Mouse (Mus musculus): ENCODE measurements around the gene Clec2d. TPM values are rescaled to one million over a fixed set of nuclear protein-coding genes. Genes with fewer than 3 reads are reported as not detected.

The Clec2d gene
- polyA plus RNA-seq, 1 experiment from 2014 or later, result 0.68 TPM

GRCm38 (mm10) chr6:129223611-129224010, 43.2 kb downstream of the Clec2d start:
- ATAC-seq (ENCODE audit: insufficient number of reproducible peaks, insufficient read depth, low FRiP score, low read depth), result no peak
- H3K27me3 ChIP-seq (ENCODE audit: control insufficient read depth, insufficient read depth, low read length), result no peaks in the 10 kb centered on the region
- no peak overlapping the region for H3K27ac ChIP-seq (ENCODE audit: low read length)
- no peaks in the 10 kb centered on the region for H3K9me3 ChIP-seq (ENCODE audit: control insufficient read depth, low read depth, low read length)
- H3K4me2 ChIP-seq (replicated peaks; ENCODE audit: low read depth, low read length), result no peak overlapping the region
- H3K4me3 ChIP-seq (ENCODE audit: low read depth, low read length), result no peak overlapping the region
- H3K9ac ChIP-seq (replicated peaks; ENCODE audit: low read depth, low read length), result no peak overlapping the region
- WGBS, result 66% methylated on average over 2 of the region's 2 CpGs
- H3K36me3 ChIP-seq (ENCODE audit: control insufficient read depth, insufficient read depth, low read length), result no peaks in the 10 kb centered on the region
- H3K4me1 ChIP-seq (ENCODE audit: control insufficient read depth, insufficient read depth, low read length), result no peaks in the 10 kb centered on the region

GRCm38 (mm10) chr6:129224090-129224489, 43.7 kb downstream of the Clec2d start:
- Histone ChIP-seq H3K4me2 (replicated peaks; ENCODE audit: low read depth, low read length) (no peak overlapping the region), H3K4me3 (ENCODE audit: low read depth, low read length) (no peak overlapping the region), H3K4me1 (ENCODE audit: control insufficient read depth, insufficient read depth, low read length) (no peaks in the 10 kb centered on the region), H3K9ac (replicated peaks; ENCODE audit: low read depth, low read length) (no peak overlapping the region), H3K27ac (ENCODE audit: low read length) (no peak overlapping the region), H3K36me3 (ENCODE audit: control insufficient read depth, insufficient read depth, low read length) (no peaks in the 10 kb centered on the region), H3K9me3 (ENCODE audit: control insufficient read depth, low read depth, low read length) (no peaks in the 10 kb centered on the region), H3K27me3 (ENCODE audit: control insufficient read depth, insufficient read depth, low read length) (no peaks in the 10 kb centered on the region)
- 79% methylated on average over 1 of the region's 1 CpGs for WGBS
- ATAC-seq (ENCODE audit: insufficient number of reproducible peaks, insufficient read depth, low FRiP score, low read depth), result no peak

- Histone ChIP-seq H3K36me3 (ENCODE audit: control insufficient read depth, insufficient read depth, low read length) (no peaks in the 10 kb centered on the region), H3K27ac (ENCODE audit: low read length) (no peak overlapping the region), H3K27me3 (ENCODE audit: control insufficient read depth, insufficient read depth, low read length) (no peaks in the 10 kb centered on the region), H3K4me2 (replicated peaks; ENCODE audit: low read depth, low read length) (no peak overlapping the region), H3K4me3 (ENCODE audit: low read depth, low read length) (no peak overlapping the region), H3K9ac (replicated peaks; ENCODE audit: low read depth, low read length) (no peak overlapping the region), H3K4me1 (ENCODE audit: control insufficient read depth, insufficient read depth, low read length) (no peaks in the 10 kb centered on the region), H3K9me3 (ENCODE audit: control insufficient read depth, low read depth, low read length) (no peaks in the 10 kb centered on the region)
- WGBS, result 66% methylated on average over 2 of the region's 2 CpGs
- no peak for ATAC-seq (ENCODE audit: insufficient number of reproducible peaks, insufficient read depth, low FRiP score, low read depth)
Measured at GRCm38 (mm10) chr6:129225078-129225477, 44.7 kb downstream of the Clec2d start.

GRCm38 (mm10) chr6:129228935-129229773, 48.7 kb downstream of the Clec2d start:
- Histone ChIP-seq H3K4me3 (ENCODE audit: low read depth, low read length) (no peak overlapping the region), H3K4me2 (replicated peaks; ENCODE audit: low read depth, low read length) (no peak overlapping the region), H3K27ac (ENCODE audit: low read length) (peak overlapping the region; percentile 94), H3K36me3 (ENCODE audit: control insufficient read depth, insufficient read depth, low read length) (no peaks in the 10 kb centered on the region), H3K4me1 (ENCODE audit: control insufficient read depth, insufficient read depth, low read length) (peaks cover 10% of the 10 kb centered on the region; the same call in 1 of the 2 replicates), H3K27me3 (ENCODE audit: control insufficient read depth, insufficient read depth, low read length) (no peaks in the 10 kb centered on the region), H3K9ac (replicated peaks; ENCODE audit: low read depth, low read length) (no peak overlapping the region), H3K9me3 (ENCODE audit: control insufficient read depth, low read depth, low read length) (no peaks in the 10 kb centered on the region)
- ATAC-seq (ENCODE audit: insufficient number of reproducible peaks, insufficient read depth, low FRiP score, low read depth), result no peak
- WGBS, result 28% methylated on average over 3 of the region's 3 CpGs

- Histone ChIP-seq H3K4me2 (replicated peaks; ENCODE audit: low read depth, low read length) (no peak overlapping the region), H3K27me3 (ENCODE audit: control insufficient read depth, insufficient read depth, low read length) (no peaks in the 10 kb centered on the region), H3K27ac (ENCODE audit: low read length) (peak overlapping the region; percentile 94), H3K36me3 (ENCODE audit: control insufficient read depth, insufficient read depth, low read length) (no peaks in the 10 kb centered on the region), H3K4me1 (ENCODE audit: control insufficient read depth, insufficient read depth, low read length) (peaks cover 10% of the 10 kb centered on the region; the same call in 1 of the 2 replicates), H3K9ac (replicated peaks; ENCODE audit: low read depth, low read length) (no peak overlapping the region), H3K4me3 (ENCODE audit: low read depth, low read length) (no peak overlapping the region), H3K9me3 (ENCODE audit: control insufficient read depth, low read depth, low read length) (no peaks in the 10 kb centered on the region)
- peak; percentile 66; the same call in 1 of the 2 replicates for ATAC-seq (ENCODE audit: insufficient number of reproducible peaks, insufficient read depth, low FRiP score, low read depth)
- 51% methylated on average over 3 of the region's 3 CpGs for WGBS
Measured at GRCm38 (mm10) chr6:129229774-129230578, 49.6 kb downstream of the Clec2d start.

- Histone ChIP-seq H3K36me3 (ENCODE audit: control insufficient read depth, insufficient read depth, low read length) (no peaks in the 10 kb centered on the region), H3K4me3 (ENCODE audit: low read depth, low read length) (no peak overlapping the region), H3K27me3 (ENCODE audit: control insufficient read depth, insufficient read depth, low read length) (no peaks in the 10 kb centered on the region), H3K4me1 (ENCODE audit: control insufficient read depth, insufficient read depth, low read length) (peaks cover 16% of the 10 kb centered on the region; the same call in 1 of the 2 replicates), H3K4me2 (replicated peaks; ENCODE audit: low read depth, low read length) (no peak overlapping the region), H3K9ac (replicated peaks; ENCODE audit: low read depth, low read length) (no peak overlapping the region), H3K27ac (ENCODE audit: low read length) (no peak overlapping the region; the same call in none of the 2 replicates), H3K9me3 (ENCODE audit: control insufficient read depth, low read depth, low read length) (no peaks in the 10 kb centered on the region)
- WGBS, result 80% methylated on average over 5 of the region's 5 CpGs
- no peak for ATAC-seq (ENCODE audit: insufficient number of reproducible peaks, insufficient read depth, low FRiP score, low read depth)
Measured at GRCm38 (mm10) chr6:129232005-129232841, 51.8 kb downstream of the Clec2d start.

- ATAC-seq (ENCODE audit: insufficient number of reproducible peaks, insufficient read depth, low FRiP score, low read depth), result no peak
- no peaks in the 10 kb centered on the region for H3K27me3 ChIP-seq (ENCODE audit: control insufficient read depth, insufficient read depth, low read length)
- H3K27ac ChIP-seq (ENCODE audit: low read length), result no peak overlapping the region; the same call in 1 of the 2 replicates
- H3K9ac ChIP-seq (replicated peaks; ENCODE audit: low read depth, low read length), result no peak overlapping the region
- WGBS, result 72% methylated on average over 9 of the region's 9 CpGs
- H3K4me3 ChIP-seq (ENCODE audit: low read depth, low read length), result no peak overlapping the region
- H3K9me3 ChIP-seq (ENCODE audit: control insufficient read depth, low read depth, low read length), result no peaks in the 10 kb centered on the region
- no peak overlapping the region for H3K4me2 ChIP-seq (replicated peaks; ENCODE audit: low read depth, low read length)
- peaks cover 19% of the 10 kb centered on the region; the same call in 1 of the 2 replicates for H3K4me1 ChIP-seq (ENCODE audit: control insufficient read depth, insufficient read depth, low read length)
- H3K36me3 ChIP-seq (ENCODE audit: control insufficient read depth, insufficient read depth, low read length), result no peaks in the 10 kb centered on the region
Measured at GRCm38 (mm10) chr6:129232842-129233205, 52.4 kb downstream of the Clec2d start.
